Mouse (Mus musculus) testis, adult 2 months (tissue): ENCODE data around the gene Tpgs1.

Experiments used
- CTCF ChIP-seq: fragments of 200-500 bp; IDR thresholded peaks from 2 replicates; pipeline ENCODE4 v1.5.1; 2012; ENCODE audit warnings: low read depth, mild to moderate bottlenecking, inconsistent platforms, low read length, moderate library complexity; ENCODE audit not compliant: control insufficient read depth, insufficient read depth, insufficient replicate concordance
- POLR2A ChIP-seq: fragments of 200-500 bp; IDR thresholded peaks from 2 replicates; pipeline ENCODE4 v1.6.1; 2012; ENCODE audit warnings: low read depth, mild to moderate bottlenecking, inconsistent platforms, low read length, moderate library complexity; ENCODE audit not compliant: control insufficient read depth

GRCm38 (mm10) chr10:79712499-79713126 lies 43.4 kb downstream of the Tpgs1 start:
- TF ChIP-seq CTCF (peak; percentile 71; the same call in 1 of the 2 replicates), POLR2A (no peak)
